Mouse (Mus musculus): ENCODE measurements around the gene Ppa1. TPM values are rescaled to one million over a fixed set of nuclear protein-coding genes. Genes with fewer than 3 reads are reported as not detected.

Gene Ppa1
- total RNA-seq, 2 experiments from 2014 or later = 117 to 126 TPM

- DNase-seq (ENCODE audit: low spot score in 2 of 2) = peak; percentile 98
Observed at GRCm38 (mm10) chr10:61694870-61695670, 46.7 kb downstream of the Ppa1 start, which contains the start of gene Tysnd1. Gene Tysnd1, plus strand, starts transcription at chr10:61695514.

DNA sequence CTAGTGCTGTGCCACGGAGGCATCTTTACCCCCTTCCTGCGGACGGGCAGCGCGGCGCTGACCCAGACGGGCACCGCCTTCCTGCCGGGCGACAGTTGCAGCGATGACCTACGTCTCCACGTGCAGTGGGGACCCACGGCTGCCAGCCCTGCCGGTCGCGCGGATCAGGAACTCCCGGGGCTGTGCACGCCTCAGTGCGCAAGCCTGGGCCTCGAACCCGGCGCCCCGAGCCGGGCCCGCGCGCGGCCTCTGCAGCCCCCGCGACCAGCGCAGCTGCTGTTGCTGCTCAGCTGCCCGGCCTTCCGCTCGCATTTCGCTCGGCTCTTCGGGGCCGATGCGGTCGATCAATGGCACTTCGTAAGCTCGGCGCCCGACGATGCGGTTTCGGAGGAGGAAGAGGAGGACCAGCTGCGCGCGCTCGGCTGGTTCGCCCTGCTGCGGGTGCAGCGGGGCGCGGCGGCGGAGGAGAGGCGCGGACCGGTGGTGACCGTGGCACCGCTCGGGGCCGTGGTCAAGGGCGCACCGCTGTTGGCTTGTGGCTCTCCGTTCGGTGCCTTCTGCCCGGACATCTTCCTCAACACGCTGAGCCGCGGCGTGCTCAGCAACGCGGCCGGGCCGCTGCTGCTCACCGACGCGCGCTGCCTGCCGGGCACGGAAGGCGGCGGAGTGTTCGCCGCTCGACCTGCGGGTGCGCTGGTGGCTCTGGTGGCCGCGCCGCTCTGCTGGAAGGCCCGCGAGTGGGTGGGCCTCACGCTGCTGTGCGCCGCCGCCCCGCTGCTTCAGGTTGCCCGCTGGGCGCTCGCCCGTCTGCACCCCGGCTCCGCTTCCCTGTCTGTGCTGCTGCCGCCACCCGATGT is 47.6 kb downstream of the Ppa1 start:
- DNase-seq (ENCODE audit: low spot score in 2 of 2) = peak; percentile 31 to 36

- DNase-seq (ENCODE audit: low spot score in 2 of 2) = no peak
Observed at GRCm38 (mm10) chr10:61696560-61696823, 48.1 kb downstream of the Ppa1 start.

DNA sequence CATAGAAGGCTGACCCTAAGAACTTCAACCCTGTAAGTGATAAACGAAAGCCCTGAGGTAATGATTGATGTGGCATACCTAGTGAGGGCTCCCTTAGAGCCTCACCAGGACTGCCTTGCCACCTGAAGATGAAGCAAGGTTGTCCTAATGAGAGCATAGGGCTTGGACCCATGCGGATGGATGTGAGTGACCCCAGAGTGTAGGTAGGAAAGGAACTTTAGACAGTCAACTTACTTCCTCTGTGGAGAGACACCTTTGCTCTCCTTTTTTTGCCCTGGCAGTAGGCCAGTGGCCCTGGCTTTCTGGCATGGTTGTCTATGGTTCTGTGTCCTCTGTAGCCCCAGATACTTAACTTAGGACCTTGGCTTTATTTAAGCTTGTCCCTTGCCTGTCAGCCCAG is 48.7 kb downstream of the Ppa1 start:
- DNase-seq (ENCODE audit: low spot score in 2 of 2) = no peak

DNA sequence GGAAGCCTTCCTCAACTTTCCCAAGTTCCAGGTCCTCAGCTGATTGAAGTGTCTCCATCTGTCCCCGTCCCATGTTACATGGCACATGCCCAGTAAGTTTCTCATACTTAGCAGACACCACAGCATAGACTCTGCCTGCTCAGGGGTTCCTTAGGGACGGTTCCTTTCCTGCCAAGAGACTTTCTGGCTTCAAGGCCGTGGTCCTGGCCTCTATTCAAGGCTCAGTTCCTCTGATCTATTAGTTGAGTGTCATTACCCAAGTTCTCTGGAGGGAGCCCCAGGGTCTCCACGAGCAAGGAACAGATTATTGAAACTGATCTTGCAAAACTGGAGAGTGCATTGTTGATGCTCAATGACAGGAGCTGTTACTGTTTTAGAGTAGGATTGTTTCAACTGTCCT is 56.3 kb downstream of the Ppa1 start:
- DNase-seq (ENCODE audit: low spot score in 2 of 2) = no peak

DNA sequence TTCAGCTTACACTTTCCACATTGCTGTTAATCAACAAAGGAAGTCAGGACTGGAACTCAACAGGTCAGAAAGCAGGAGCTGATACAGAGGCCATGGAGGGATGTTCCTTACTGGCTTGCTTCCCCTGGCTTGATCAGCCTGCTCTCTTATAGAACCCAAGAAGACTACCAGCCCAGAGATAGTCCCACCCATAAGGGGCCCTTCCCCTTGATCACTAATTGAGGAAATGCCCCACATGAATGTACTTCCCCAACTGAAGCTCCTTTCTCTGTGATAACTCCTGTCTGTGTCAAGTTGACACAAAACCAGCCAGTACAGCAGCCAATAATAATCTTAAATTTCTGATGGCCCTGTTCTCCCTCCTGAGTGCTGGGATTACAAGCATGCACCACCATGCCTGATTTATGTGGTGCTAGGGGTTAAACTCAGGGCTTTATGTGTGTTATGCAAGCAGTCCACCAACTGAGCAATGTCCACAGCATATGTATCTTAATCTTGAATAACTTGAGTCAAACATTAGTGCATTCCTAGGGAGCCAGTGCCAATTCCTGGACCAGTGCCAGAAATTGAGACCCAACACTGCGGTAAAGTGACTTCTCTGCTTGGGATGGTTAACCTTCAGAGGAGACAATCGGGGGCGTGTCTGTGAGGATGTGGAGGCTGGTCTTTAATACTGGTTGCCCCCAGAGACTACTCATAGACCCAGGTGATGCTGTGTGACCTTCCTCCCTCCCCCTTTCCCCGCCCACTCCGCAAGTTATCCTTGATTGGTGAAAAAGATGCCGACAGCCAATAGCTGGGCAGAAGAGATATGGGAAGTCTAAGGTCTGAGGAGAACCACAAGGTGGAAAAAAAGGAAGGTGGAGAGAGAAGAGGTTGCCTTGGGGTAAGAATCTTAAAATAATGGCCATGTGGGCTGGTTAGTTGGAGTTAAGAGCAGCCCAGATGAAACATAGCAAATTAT is 58.3 kb downstream of the Ppa1 start:
- DNase-seq (ENCODE audit: low spot score in 2 of 2) = no peak

DNA sequence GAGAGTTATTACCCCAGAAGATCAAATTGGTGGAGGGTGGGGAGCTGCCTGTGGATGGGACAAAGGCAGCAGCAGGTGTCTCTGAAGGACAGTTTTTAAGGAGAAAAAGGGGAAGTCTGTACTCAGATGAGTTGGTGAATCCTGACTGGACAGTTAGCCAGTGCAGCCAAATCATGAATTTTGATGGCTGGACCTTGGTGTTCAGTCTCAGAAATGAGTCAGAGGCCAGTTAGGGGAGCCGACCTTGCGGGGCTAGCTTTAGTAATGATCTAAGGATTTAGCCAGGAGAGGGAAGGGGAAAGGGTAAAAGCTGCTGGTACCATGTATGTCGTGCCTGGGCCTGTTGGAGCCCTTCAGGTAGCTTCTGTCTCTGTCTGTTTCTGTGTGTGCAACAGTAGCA is 65.2 kb downstream of the Ppa1 start:
- DNase-seq (ENCODE audit: low spot score in 2 of 2) = no peak

GRCm38 (mm10) chr10:61714146-61714545 is 65.8 kb downstream of the Ppa1 start:
- DNase-seq (ENCODE audit: low spot score in 2 of 2) = no peak

- peak in 1 of 2 experiments; percentile 26 for DNase-seq (ENCODE audit: low spot score in 2 of 2)
Observed at GRCm38 (mm10) chr10:61714771-61715461, 66.6 kb downstream of the Ppa1 start, which contains the start of gene Aifm2. Gene Aifm2, plus strand, starts transcription at chr10:61715263.

GRCm38 (mm10) chr10:61715462-61715837 is 67.1 kb downstream of the Ppa1 start:
- no peak for DNase-seq (ENCODE audit: low spot score in 2 of 2)

GRCm38 (mm10) chr10:61715996-61716864 is 67.9 kb downstream of the Ppa1 start:
- DNase-seq (ENCODE audit: low spot score in 2 of 2) = no peak

DNA sequence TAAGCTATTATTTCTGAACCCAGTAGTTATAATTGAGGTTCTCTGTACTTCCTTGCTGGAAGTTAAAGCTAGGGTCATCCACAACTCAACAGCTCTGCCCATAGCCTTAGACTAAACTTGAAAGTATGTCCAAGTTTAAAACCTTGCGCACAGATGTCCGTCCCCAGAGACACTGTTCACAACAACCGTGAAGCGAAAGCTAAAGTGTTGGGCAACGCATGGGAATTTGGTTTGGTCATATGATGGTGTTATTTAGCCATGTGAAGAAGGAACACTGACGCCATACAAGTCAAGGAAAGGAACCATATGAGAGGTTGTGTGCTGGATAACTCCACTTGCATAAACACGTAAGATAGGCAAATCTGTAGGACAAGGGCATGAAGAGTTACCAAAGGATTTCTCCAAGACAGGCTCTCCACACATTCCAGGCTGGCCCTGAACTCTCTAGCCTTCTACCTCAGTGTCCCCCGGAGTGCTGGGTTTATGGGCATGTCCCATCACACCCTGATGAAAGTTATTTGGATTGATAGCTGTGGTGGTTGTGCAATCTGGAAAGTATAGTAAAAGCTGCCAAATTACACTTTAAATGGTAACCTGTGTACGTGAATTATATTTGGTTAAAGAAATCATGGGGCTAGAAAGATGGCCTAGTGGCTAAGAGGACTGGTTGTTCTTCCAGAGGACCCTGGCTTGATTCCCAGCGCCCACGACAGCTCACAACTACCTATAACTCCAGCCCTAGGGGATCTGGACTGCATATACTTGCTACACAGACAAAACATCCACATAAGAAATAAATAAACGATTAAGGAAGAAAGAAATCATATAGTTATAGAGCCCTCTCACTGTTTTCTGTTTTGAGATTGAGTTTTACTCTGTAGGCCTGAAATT is 69.3 kb downstream of the Ppa1 start:
- DNase-seq (ENCODE audit: low spot score in 2 of 2) = no peak

DNA sequence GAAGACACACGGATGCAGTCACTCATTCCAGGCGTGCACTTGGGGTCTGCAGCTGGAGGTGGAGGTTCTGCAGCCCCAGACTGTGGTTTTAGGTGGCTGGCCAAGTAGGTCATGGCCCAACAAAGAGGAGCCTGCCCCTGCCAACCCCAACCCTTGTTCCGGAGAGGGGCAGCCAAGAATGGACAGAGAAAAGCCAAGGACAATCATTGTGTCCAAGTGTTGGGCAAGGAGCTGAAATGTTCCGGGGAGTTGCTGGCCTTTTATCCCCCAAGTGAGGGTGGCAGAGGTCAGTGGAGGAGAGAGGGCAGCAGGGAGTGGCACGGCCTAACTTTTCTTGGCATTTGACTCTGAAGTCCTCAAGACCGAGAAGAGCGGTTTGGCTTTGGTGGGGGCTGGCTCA is 72.0 kb downstream of the Ppa1 start:
- no peak for DNase-seq (ENCODE audit: low spot score in 2 of 2)

DNA sequence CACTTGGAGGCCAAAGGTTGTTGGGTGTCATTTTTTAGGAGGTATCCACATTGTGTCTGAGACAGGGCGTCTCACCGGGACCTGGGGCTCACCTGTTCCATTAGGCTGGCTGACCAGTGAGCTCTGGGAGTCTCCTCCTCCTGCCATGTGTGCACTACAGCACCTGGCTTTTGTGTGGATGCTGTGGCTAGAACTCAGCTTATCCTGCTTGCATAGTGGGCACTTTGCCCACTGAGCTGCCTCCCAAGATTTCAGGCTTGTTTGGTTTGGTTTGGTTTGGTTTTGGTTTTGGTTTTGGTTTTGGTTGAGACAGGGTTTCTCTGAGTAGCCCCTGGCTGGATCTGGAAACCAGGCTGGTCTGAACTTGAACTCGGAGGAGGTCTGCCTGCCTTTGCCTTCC is 73.9 kb downstream of the Ppa1 start:
- no peak for DNase-seq (ENCODE audit: low spot score in 2 of 2)

- no peak for DNase-seq (ENCODE audit: low spot score in 2 of 2)
Observed at GRCm38 (mm10) chr10:61723271-61723670, 74.9 kb downstream of the Ppa1 start.

Measured in layer of hippocampus, postnatal 10 days (tissue).